Mouse (Mus musculus) gastrocnemius, adult 18-20 months (tissue): ENCODE results near the gene Acadvl. TPM values are rescaled to one million over a fixed set of nuclear protein-coding genes. Genes with fewer than 3 reads are reported as not detected.

Experiments
- DNase-seq: peaks from one replicate; pipeline ENCODE4 v3.0.0; 2021; ENCODE audit warnings: low spot score
- long read RNA-seq, 2 experiments: library from polyadenylated mRNA; stranded (forward); transcript quantifications; one replicate each; pipeline ENCODE4 v2.0.0; 2021
- total RNA-seq, 2 experiments: library from RNA; stranded (reverse); gene quantifications; 2 replicates each; pipeline ENCODE4 v1.2.3; 2021

The Acadvl gene
- 100 to 1,000 TPM; 319 to 378 TPM for total RNA-seq
- long read RNA-seq, experiment 1, transcript Acadvl-201 (19 exons, 2,020 nt), result minor isoform, 7 of 486 reads
- long read RNA-seq, experiment 1, transcript Acadvl-202 (20 exons, 2,168 nt), result major isoform, 434 of 486 reads
- long read RNA-seq, experiment 1, partial matches to known transcripts, result 26 of 486 reads
- long read RNA-seq, experiment 1, other reads (novel, unspliced or antisense), result 19 of 486 reads
- long read RNA-seq, experiment 2, transcript Acadvl-202 (20 exons, 2,168 nt), result major isoform, 374 of 420 reads
- long read RNA-seq, experiment 2, partial matches to known transcripts, result 28 of 420 reads
- long read RNA-seq, experiment 2, other reads (novel, unspliced or antisense), result 15 of 420 reads

DNA sequence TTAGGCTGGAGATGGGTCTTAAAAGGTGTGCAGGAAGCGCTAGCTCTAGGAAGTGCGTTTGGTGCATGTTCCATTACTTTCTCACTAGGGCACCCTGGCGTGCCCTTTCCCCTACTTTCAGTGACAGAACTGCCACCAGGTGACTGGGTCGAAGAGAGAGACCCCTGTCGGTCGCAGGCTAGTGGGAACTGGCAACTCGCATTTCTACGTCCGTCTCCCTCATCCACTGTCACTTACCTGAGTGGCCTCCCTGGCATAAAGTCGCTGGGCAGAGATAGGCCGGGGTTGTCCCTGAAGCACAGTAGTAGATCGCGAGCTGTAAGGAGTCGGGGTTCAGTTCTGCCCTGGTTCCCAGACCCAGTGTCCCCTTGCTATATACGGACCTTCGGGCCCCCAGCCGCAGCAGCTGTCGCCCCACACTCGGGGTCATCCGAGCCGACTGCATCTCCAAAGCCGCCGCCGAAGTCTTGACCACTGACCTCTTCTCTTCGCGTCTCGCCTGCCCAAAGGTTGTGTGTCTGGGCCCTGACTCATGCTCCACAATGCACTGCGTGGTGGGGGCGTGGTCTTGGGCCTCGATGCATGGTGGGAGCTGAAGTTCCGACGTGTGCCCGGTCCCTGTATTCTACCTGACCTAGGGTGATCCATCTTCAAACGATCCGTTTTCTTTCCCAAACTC lies at the start of gene Acadvl:
Gene Acadvl, minus strand, starts transcription at position 532 of the 679 bp plus-strand sequence.
- DNase-seq, result peak; percentile 92

DNA sequence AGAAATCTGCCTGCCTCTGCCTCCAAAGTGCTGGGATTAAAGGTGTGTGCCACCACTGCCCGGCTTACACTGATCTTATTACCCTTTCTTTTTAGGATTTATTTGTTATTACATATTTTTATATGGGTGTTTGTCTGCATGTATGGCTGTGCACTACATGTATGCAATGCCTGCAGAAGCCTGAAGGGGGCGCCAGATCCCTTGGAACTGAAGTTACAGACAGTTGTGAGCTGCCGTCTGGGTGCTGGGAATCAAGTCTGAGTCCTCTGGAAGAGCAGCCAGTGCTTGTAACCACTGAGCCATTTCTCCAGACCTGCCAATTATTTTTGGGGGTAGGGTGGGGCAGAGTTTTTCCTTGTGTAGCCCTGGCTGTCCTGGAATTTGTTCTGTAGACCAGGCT lies 47.8 kb upstream of the Acadvl start:
- no peak for DNase-seq

DNA sequence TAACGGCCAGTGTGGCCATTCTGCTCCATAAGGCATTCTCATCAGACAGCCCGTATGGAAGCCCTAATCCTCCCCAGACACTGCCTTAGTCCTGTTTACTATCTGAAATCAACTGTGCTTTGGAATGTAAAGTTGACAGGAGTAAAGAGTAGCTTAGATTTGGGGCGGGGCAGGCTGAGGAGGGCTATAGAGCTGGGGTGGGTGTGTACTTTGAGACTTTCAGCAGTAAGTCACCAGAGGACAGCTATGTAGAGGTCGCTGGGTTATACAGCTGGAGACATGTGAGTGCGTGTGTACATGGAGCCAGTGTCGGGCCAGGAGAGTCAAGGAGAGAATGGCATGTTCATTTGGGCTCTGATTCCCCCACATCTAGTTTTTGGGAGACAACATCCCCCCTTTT lies 44.7 kb upstream of the Acadvl start:
- no peak for DNase-seq

DNA sequence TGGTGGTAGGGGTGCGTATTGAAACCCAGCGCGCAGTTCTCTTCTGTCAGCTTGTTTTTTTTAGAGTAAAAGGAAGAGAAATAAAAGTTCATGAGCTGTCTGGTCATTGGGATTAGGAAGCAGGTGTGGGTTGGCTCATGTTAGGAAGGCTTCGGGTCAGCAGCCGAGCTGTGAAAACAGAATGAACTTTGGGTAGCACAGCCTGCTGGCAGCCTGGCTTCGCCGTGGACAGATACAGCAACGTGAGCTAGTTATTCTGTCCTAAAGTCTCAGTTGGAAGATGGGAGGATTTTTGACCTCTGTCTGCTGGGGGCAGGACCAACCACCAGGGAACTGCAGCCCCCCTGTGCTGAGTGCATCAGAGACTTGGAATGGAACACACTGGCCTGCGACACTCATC lies 42.6 kb upstream of the Acadvl start:
- DNase-seq, result no peak

DNA sequence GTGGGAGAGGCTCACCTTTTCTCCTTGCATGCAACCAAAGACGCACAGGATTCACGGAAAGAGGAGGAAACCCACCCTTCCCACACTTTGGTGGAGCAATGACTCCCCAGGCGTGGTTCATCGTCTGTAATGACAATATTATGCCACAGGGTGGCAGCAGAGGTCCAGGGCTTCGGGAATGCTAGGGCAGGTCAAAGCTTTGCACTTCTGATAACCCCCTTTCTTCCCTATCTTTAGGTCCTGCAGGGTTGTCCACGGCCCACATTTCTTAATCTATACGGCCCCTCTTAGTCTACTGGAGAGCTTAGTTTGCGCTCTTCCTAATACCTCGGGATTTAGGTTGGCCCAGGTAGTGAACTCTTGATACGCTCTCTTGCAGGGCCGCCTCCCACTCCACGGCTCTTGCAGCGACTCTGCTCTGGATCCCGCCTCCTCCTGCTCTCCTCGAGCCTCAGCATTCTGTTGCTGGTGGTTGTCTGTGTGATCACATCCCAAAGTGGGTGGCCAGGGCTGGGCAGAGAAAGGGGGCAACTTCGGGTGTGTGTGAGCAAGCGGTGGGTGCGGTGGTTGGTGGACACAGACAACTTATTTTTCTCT lies 40.5 kb upstream of the Acadvl start:
- DNase-seq, result peak; percentile 78

DNA sequence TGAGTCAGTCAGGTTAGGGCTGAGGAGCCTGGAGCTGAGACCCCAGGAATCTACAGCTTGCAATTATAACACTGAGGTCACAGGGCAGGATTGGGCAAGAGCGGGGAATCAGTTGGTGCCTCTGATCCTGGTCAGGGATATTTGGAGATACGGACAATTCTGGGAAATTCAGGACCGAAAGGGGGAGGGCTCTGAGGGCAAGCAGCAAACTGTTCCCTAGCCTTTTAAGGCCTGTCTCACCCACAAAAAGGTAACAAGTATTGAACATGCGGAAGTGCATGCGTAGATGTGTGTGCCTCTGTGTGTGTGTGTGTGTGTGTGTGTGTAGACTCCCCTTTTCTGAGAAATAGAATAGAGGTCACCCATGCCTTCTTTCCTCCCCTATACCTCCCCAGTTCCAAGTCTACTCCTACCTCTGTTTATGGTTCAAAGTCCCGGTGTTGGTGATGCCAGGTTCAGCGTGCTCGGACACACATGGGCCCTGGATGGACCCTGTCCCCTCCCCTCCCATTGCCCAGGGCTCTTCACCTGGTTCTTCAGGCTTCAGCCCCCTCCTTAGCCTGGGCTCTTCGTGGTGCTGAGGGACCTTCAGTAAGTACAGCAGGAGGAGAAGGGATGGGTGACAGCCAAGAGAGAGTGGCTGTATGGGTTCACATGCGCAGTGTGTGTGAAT lies 38.8 kb upstream of the Acadvl start, which contains the start of gene Asgr1:
Gene Asgr1, plus strand, starts transcription at position 188 of the 673 bp plus-strand sequence.
- no peak for DNase-seq

DNA sequence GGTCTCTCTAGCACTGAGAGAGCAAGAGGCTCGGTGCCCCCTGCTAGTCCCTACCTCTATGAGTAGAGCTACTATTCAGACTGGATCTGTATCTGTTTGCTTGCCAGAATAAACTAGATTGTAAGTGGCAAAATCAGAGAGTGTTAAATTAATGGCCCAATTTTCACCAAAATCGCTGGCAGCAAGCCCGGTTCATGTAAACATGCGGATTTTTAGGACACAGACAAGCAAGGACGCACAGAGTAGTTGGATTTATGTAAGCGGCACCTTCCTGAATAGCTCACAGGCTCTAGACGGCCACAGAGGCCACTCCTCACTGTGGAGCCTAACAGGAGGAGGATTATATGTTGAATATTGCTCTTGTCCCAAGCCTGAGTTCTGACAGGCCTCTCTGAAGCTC lies 37.9 kb upstream of the Acadvl start:
- no peak for DNase-seq

DNA sequence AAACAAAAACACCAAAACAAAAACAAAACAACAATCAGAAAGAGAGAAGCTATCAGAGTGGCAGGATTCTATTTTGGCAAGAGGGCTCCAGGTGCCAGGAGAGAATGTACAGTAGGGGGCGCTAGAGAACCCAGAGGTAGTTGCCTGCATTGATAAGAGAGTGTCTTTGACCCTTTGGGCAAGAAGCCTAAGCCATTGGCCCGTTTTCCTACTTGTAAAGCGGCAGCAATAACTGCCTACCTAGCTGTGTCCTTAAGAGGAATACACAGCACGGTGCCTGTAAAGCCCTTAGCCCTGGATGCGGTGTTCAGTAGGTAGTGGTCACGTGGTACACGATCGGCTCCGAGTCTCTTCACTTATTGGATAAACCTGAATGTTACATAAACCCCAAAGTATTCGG lies 34.6 kb upstream of the Acadvl start:
- DNase-seq, result no peak

DNA sequence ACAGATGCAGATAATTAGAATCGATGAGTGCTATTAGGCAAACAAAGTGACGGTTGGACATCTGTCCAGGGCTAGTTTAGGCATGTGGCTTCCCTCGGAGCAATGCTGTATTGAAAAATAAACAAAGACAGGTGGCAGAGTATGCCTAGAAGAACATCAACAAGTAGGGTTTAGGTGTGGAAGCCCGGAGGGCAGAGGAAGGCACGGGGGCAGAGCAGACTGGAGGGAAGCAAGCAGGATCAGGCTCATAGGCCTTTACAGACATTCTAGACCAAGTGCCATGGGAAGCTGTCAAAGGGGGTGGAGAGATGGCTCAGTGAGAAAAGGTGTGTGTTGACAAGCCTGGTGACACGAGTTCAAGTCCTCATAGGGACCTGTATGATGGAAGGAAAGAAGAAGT lies 34.2 kb upstream of the Acadvl start:
- no peak for DNase-seq

DNA sequence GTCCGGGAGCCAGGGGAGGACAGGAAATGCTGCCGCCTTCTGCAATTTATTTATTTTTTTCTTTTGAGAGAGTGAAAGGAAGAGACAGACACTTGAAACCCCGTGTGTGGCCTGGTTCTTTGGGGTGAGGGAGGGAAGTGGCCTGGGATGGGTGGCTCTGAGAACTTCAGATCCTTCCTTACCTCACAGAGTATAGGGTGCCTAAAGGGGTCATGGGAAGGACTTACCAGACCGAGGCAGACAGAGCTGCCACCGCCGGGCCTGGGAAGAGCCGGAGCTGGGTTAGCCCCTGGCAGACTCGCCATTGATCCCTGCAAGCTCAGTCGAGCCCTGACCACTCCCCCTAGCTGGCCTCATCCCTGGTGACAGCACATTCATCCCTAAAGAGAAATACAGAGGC lies 30.2 kb upstream of the Acadvl start:
- DNase-seq, result no peak

DNA sequence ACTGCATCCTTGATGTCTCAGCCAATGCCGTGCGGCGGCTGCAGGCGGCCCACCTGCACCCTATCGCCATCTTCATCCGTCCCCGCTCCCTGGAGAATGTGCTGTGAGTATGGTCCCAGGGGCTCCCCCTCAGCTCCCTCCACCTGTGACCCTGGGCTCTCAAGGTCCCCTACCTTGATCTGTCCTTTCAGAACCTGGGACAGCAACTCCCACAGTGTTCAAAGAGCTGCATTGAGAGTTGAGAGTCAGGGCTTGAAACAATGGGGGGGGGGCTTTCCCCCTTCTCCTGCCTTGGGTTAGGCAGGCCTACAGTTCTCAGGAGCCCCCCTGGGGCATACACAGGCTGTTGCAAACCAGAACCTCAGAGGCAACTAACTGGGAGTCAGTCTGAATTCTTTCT lies 28.5 kb upstream of the Acadvl start:
- DNase-seq, result no peak

DNA sequence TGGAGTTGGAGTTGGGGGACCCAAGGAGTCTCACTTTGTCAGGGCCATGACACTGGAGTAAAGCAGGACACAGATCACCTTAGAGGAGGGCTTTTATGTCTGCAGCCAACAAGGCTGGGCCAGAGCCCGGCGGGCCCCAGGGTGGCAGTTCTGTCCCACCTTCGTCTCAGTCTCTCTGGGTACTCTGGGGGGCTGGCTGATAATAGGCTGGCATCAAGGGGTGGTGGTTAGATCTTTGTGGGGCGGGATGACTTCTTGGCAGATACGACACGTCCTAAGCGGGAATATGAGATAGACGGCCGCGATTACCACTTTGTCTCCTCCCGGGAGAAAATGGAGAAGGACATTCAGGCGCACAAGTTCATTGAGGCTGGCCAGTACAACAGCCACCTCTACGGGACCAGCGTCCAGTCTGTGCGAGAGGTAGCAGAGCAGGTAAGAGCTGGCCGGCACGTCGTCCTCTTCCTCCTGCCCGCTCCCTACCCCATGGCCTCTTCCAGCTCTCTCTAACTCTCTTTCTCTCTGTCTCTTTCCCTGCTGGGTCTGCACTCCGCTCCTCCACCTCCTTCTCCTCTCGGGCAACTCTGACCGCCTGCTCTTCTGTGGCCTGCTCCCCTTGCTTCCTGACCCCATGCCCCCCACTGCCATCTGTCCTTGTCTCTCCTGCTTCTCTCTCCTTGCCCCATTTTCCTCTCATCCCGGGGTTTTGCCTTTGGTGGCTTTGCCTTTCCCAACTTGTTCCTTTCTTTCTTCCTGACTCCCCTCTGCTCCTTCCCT lies 27.3 kb upstream of the Acadvl start:
- DNase-seq, result no peak

DNA sequence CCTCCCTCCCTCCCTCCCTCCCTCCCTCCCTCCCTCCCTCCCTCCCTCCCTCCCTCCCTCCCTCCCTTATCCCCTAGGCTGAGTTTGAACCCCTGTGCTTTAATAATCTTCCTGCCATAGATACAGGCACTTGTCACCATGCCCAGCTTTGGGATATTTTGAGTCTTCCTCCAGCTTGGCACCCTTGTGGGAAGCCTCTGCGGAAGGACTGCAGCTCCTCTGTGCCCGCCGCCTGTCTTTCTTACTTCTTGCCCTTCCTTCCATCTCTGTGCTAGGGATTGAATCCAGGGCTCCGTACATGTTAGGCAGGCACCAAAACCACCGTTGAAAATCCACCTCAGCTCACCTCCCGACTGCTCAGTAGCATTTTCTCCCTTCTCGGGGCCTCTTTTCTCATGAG lies 25.0 kb upstream of the Acadvl start:
- no peak for DNase-seq

DNA sequence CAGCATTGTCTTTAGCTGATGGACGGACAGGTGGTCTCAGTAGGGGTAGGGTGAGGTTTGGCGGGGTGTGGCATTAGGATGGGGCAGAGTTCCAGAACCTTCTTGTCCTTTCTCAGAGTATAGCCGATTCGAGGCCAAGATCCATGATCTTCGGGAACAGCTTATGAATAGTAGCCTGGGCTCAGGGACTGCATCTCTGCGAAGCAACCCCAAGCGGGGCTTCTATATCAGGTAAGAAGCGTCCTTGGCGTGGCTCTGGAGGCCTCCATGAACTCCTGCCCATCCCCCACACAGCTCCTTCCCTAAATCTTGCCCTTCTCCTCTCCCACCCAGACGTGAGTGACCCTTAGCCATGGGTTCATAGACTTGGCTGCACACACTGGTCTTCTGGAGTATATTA lies 24.4 kb upstream of the Acadvl start:
- no peak for DNase-seq

DNA sequence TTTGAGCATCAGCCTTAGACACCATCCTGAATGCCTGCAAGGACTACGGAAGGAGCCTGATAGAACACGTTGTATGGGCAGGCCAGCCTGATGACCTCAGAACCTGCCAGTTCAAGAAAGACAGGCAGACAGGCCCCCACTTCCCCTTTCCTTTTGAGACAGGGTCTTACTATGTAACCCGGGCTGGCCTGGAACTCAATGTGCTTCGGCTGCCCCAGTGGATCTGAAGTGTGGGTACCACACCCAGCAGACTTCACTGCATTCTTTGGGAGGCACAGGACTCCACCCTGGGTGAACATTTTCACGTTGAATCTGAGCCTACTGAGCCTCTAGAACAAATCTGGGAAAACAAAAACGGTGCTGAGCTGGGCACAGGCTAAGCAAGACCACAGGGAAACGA lies 23.0 kb upstream of the Acadvl start:
- DNase-seq, result no peak

DNA sequence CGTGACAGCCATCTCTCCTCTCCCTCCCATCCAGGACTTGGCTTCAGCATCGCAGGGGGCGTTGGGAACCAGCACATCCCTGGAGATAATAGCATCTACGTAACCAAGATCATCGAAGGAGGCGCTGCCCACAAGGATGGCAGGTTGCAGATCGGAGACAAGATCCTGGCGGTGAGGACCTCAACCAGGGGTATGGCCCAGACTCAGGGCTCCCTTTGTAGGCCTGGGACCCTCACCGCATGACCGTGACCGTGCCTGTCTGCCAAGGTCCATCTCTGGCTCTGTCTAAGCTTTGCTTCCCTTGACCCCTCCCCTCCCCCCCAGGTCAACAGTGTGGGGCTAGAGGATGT lies 16.1 kb upstream of the Acadvl start:
- DNase-seq, result no peak

DNA sequence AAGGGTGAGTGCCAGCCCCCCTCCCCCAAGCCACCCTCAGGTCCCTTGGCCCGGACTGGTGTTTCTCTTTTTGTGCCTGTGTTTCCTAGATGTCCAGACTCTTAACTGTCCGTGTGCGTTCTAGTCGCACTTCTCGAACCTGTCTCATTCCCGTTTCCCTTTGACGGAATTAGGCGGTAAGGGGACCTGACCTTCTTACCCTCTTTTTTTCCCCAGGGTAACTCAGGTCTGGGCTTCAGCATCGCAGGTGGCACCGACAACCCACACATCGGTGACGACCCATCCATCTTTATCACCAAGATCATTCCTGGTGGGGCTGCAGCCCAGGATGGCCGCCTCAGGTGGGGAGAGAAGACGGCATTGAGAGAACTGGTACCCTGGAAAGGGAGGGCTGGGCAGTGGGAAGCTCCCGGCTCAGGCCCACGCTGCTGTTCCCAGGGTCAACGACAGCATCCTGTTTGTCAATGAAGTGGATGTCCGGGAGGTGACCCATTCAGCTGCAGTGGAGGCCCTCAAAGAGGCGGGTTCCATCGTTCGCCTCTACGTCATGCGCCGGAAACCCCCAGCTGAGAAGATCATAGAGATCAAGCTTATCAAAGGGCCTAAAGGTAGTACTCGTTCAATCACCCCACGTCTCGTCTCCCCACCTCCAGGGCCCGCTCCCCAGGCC lies 15.6 kb upstream of the Acadvl start:
- DNase-seq, result no peak

DNA sequence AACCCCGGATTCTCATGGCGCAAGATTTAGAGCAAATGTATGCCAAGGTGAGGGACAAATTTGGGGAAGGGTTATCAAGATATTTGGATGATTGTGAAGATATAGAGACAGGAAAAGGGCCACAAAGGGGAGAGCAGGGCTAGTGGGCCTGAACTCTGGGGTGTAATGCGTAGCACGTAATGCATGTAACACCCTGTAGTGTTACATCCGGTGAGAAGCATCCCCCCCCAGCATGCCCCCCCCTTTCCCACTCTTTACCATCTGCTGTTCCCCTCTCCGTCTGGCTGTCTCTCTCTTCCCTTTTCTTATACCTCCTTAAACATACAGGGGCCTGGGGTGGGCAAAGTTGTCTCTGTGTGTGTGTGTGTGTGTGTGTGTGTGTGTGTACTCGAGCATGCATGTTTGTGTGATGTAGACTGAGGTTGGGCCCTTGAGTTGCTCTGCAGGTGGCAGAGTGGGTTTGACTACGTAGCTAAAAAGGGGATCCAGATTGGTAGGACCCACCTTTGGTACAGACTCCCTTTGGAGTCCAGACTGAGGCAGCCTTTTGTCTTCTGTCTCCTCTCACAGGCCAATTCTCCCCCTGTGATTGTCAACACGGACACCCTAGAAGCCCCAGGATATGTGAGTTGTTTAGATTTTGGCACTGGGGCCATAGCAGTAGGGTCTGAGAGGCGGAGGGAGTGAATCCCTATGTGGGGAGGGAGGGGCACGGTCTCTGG lies 14.8 kb upstream of the Acadvl start:
- DNase-seq, result no peak

DNA sequence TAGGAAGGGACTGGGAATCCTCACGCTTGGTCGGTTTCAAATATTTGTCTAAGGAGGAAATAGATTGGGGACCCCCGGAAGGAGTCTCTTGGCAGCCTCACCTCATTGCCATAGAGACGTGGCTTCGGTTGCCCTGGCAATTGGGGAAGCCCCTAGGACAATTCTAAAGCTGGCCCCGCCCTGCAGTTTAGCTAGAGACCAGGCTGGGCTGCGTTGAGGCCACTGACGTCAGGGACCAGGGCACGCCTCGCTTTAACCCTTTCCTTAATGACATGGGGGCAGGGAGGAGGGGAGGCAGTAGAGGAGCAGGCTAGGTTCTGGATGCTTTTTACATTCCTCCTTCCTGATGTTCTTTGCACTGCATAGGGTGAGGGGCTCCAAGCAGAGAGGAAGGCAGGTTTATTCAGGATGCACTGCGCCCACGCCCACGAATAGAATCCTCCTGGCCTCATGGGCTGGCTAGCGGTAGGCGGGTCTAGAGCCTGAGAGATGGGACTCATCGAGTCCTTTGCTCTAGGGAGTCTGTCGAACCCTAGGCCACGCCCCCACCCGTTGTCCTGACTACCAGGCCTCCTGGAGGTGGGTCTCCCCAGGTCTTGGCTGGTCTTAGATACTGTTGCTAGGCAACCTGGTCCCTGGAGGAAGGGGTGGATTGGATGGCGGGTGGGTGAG lies 14.1 kb upstream of the Acadvl start:
- DNase-seq, result peak; percentile 88
